Mouse (Mus musculus): Measurements from ENCODE around the gene Diaph3.

GRCm38 (mm10) chr14:86727538-86728045, 413.4 kb downstream of the Diaph3 start:
- TF ChIP-seq GATA1 (IDR thresholded peaks at IDR 0.05; ENCODE audit: low read length) (no peak), TAL1 (IDR thresholded peaks at IDR 0.05; ENCODE audit: low read length) (no peak)

Measured in erythroblast, embryonic 14.5 days (primary cell).